Mouse (Mus musculus): ENCODE results near the gene Btbd8. TPM values are rescaled to one million over a fixed set of nuclear protein-coding genes. Genes with fewer than 3 reads are reported as not detected.

The Btbd8 gene
- polyA plus RNA-seq, 1 experiment from 2014 or later, result 3.7 TPM

- no peaks in the 10 kb centered on the region for H3K9me3 ChIP-seq
- no peak for ATAC-seq (ENCODE audit: extremely low read depth, insufficient number of reproducible peaks, low FRiP score, low TSS enrichment)
- no peaks in the 10 kb centered on the region for H3K36me3 ChIP-seq
- no peak overlapping the region for H3K9ac ChIP-seq
- no peaks in the 10 kb centered on the region for H3K4me1 ChIP-seq
- H3K4me3 ChIP-seq, result no peak overlapping the region
- WGBS, result 71% methylated on average over 2 of the region's 2 CpGs
- no peak overlapping the region for H3K27ac ChIP-seq (replicated peaks)
- no peaks in the 10 kb centered on the region for H3K27me3 ChIP-seq (replicated peaks)
- no peak overlapping the region for H3K4me2 ChIP-seq
Measured at GRCm38 (mm10) chr5:107415098-107415497, 22.7 kb upstream of the Btbd8 start.

DNA sequence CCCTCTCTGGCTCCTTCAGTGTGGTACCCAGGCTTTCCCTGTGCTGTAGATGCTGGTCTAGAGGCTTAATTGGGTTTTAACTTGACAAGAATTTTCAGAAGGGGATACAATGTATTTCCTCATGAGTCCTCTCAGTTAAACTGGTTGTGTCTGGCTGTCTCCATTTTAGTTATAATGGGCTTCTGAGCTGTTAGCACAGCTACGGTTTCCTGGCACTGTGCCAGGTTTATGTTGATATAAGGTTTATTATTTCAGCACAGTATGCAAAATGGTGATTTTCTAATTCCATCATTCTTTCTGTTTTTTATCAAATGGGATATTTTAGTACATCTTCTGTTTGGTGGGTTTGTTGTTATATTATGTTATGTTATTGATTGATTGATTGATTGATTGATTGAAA is 16.1 kb upstream of the Btbd8 start:
- no peaks in the 10 kb centered on the region for H3K27me3 ChIP-seq (replicated peaks)
- H3K36me3 ChIP-seq, result no peaks in the 10 kb centered on the region
- H3K4me2 ChIP-seq, result no peak overlapping the region
- H3K4me1 ChIP-seq, result no peaks in the 10 kb centered on the region
- no peak for ATAC-seq (ENCODE audit: extremely low read depth, insufficient number of reproducible peaks, low FRiP score, low TSS enrichment)
- no peak overlapping the region for H3K9ac ChIP-seq
- no peak overlapping the region for H3K27ac ChIP-seq (replicated peaks)
- 23% methylated on average over 1 of the region's 1 CpGs for WGBS
- no peaks in the 10 kb centered on the region for H3K9me3 ChIP-seq
- H3K4me3 ChIP-seq, result no peak overlapping the region

DNA sequence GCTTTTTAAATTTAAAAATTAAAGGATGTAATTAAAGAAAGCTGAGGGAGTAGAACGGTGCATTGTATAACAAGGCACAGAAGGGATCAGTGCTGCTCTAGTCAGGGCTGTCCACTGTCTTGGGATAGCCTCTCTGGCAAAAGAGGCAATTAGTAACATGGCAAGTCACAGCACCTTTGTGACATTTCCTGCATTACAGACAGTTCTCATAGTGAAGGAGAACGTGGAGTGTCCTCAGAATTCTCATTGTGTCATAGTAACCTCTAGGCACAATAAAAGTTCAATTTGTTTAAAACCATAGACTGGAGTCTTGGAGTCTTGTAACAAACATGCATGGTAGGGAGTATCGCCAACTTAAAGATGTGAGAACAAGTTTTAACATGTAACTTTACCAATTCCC is 6.5 kb upstream of the Btbd8 start, which contains the start of gene Lpcat2b:
Gene Lpcat2b (plus strand): TSS at position 301 of the 400 bp plus-strand sequence.
- H3K27me3 ChIP-seq (replicated peaks), result peaks cover 29% of the 10 kb centered on the region
- no peaks in the 10 kb centered on the region for H3K9me3 ChIP-seq
- ATAC-seq (ENCODE audit: extremely low read depth, insufficient number of reproducible peaks, low FRiP score, low TSS enrichment), result no peak
- no peak within 1 kb of the TSS for H3K4me2 ChIP-seq
- no peak within 1 kb of the TSS for H3K4me3 ChIP-seq
- no peaks in the 10 kb centered on the region for H3K36me3 ChIP-seq
- no peak within 1 kb of the TSS for H3K9ac ChIP-seq
- no peaks in the 10 kb centered on the region for H3K4me1 ChIP-seq
- WGBS, result 61% methylated on average over 3 of the region's 3 CpGs
- H3K27ac ChIP-seq (replicated peaks), result no peak within 1 kb of the TSS

GRCm38 (mm10) chr5:107434001-107434400 is 3.8 kb upstream of the Btbd8 start:
- peaks cover 26% of the 10 kb centered on the region for H3K27me3 ChIP-seq (replicated peaks)
- ATAC-seq (ENCODE audit: extremely low read depth, insufficient number of reproducible peaks, low FRiP score, low TSS enrichment), result no peak
- no peaks in the 10 kb centered on the region for H3K9me3 ChIP-seq
- no peak overlapping the region for H3K9ac ChIP-seq
- WGBS, result 70% methylated on average over 5 of the region's 5 CpGs
- no peak overlapping the region for H3K4me2 ChIP-seq
- no peak overlapping the region for H3K27ac ChIP-seq (replicated peaks)
- H3K4me3 ChIP-seq, result no peak overlapping the region
- no peaks in the 10 kb centered on the region for H3K36me3 ChIP-seq
- H3K4me1 ChIP-seq, result peaks cover 11% of the 10 kb centered on the region

- no peak for ATAC-seq (ENCODE audit: extremely low read depth, insufficient number of reproducible peaks, low FRiP score, low TSS enrichment)
- H3K27ac ChIP-seq (replicated peaks), result no peak overlapping the region
Measured at GRCm38 (mm10) chr5:107436185-107436584, 1.6 kb upstream of the Btbd8 start.

GRCm38 (mm10) chr5:107436587-107437209 is 1.1 kb upstream of the Btbd8 start:
- Histone ChIP-seq H3K9ac (no peak overlapping the region), H3K27ac (replicated peaks) (peak overlapping the region; percentile 87; the same call in 1 of the 2 replicates), H3K4me3 (0 out of 2 replicates have a peak overlapping the region, but pooled peaks have one; percentile 93), H3K9me3 (no peaks in the 10 kb centered on the region), H3K36me3 (no peaks in the 10 kb centered on the region), H3K27me3 (replicated peaks) (0 out of 2 replicates have a peak, but pooled peaks cover 13% of the 10 kb centered on the region), H3K4me1 (peaks cover 12% of the 10 kb centered on the region), H3K4me2 (peak overlapping the region; percentile 80; the same call in 1 of the 2 replicates)
- ATAC-seq (ENCODE audit: extremely low read depth, insufficient number of reproducible peaks, low FRiP score, low TSS enrichment), result no peak
- 65% methylated on average over 6 of the region's 6 CpGs for WGBS

More at GRCm38 (mm10) chr5:107436185-107436584, 1.6 kb upstream of the Btbd8 start:
- peaks cover 12% of the 10 kb centered on the region for H3K4me1 ChIP-seq
- peaks cover 19% of the 10 kb centered on the region; the same call in 1 of the 2 replicates for H3K27me3 ChIP-seq (replicated peaks)
- WGBS, result 76% methylated on average over 6 of the region's 6 CpGs
- no peak overlapping the region for H3K4me3 ChIP-seq
- no peak overlapping the region for H3K4me2 ChIP-seq
- H3K9ac ChIP-seq, result no peak overlapping the region
- no peaks in the 10 kb centered on the region for H3K9me3 ChIP-seq
- H3K36me3 ChIP-seq, result no peaks in the 10 kb centered on the region

DNA sequence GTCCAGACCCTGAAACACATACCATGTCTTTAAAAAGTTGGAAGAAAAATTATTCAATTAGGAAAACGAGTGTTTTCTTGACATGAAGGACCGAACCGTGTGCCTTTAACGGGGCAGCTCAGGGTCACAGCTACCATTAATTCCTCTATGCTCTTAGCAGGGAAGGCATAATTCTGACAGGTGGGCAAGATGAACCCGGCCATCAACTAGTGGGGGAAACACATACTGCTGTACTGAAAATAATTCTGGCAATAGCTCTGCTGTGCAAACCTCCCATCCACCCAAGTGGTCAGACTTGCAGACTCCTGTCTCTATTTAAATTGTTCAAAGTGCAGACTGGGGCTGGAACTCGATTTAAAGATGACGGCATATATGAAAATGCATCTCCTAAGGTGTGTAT is 556 bp downstream of the Btbd8 start:
- ATAC-seq (ENCODE audit: extremely low read depth, insufficient number of reproducible peaks, low FRiP score, low TSS enrichment), result no peak
- peak overlapping the region; percentile 98 for H3K9ac ChIP-seq
- peak overlapping the region; percentile 80 for H3K4me2 ChIP-seq
- peak overlapping the region; percentile 93 for H3K4me3 ChIP-seq
- WGBS, result 23% methylated on average over 7 of the region's 7 CpGs
- 0 out of 2 replicates have a peak, but pooled peaks cover 9% of the 10 kb centered on the region for H3K27me3 ChIP-seq (replicated peaks)
- no peaks in the 10 kb centered on the region for H3K36me3 ChIP-seq
- H3K9me3 ChIP-seq, result no peaks in the 10 kb centered on the region
- peak overlapping the region; percentile 87 for H3K27ac ChIP-seq (replicated peaks)
- H3K4me1 ChIP-seq, result peaks cover 12% of the 10 kb centered on the region

DNA sequence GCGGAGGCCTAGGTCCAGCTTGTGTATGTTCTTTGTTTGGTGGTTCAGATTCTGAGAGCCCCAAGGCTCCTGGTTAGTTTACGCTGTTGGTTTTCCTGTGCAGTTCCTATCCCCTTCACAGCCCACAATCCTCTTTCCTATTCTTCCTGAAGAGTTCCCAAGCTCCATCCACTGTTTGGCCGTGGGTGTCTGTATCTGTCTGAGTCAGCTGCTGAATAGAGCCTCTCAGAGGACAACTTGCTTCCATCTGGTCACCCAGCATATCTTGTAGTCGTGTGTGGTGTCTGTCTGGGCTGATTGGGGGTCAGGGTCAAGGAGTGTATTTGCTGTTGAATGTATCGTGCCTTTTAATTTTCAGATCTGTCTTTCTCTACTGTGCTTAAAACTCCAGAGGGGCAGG is 4.1 kb downstream of the Btbd8 start:
- H3K4me2 ChIP-seq, result no peak overlapping the region
- no peak overlapping the region for H3K9ac ChIP-seq
- H3K4me3 ChIP-seq, result no peak overlapping the region
- H3K27ac ChIP-seq (replicated peaks), result no peak overlapping the region
- no peak for ATAC-seq (ENCODE audit: extremely low read depth, insufficient number of reproducible peaks, low FRiP score, low TSS enrichment)
- 71% methylated on average over 5 of the region's 5 CpGs for WGBS
- peaks cover 12% of the 10 kb centered on the region for H3K4me1 ChIP-seq
- H3K27me3 ChIP-seq (replicated peaks), result no peaks in the 10 kb centered on the region
- 0 out of 2 replicates have a peak, but pooled peaks cover 3% of the 10 kb centered on the region for H3K36me3 ChIP-seq
- H3K9me3 ChIP-seq, result no peaks in the 10 kb centered on the region

- no peaks in the 10 kb centered on the region for H3K9me3 ChIP-seq
- WGBS, result 85% methylated on average over 4 of the region's 4 CpGs
- H3K27me3 ChIP-seq (replicated peaks), result no peaks in the 10 kb centered on the region
- no peaks in the 10 kb centered on the region for H3K4me1 ChIP-seq
- no peak overlapping the region for H3K4me2 ChIP-seq
- no peak overlapping the region for H3K27ac ChIP-seq (replicated peaks)
- 0 out of 2 replicates have a peak, but pooled peaks cover 3% of the 10 kb centered on the region for H3K36me3 ChIP-seq
- H3K4me3 ChIP-seq, result no peak overlapping the region
- no peak overlapping the region for H3K9ac ChIP-seq
- no peak for ATAC-seq (ENCODE audit: extremely low read depth, insufficient number of reproducible peaks, low FRiP score, low TSS enrichment)
Measured at GRCm38 (mm10) chr5:107444251-107444650, 6.5 kb downstream of the Btbd8 start.

DNA sequence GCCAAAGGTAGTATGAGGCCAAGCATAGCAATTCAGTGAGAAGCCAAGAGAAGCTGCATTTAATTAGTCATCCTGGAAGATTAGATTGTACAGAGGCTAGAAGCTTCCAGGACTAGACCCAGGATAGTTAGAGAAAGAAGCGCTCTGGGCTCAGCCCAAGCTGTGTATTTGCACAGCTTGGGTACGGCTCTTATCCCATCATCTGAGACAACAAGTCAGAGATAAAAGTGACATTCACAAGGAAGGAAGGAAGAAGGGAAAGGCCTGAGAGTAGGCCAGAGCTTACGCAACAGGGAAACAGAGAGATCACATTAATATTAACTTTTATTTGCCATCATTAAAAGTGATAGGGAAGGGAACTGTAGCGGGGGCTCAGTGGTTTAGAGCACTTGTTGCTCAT is 10.2 kb downstream of the Btbd8 start:
- WGBS, result 73% methylated on average over 4 of the region's 4 CpGs
- ATAC-seq (ENCODE audit: extremely low read depth, insufficient number of reproducible peaks, low FRiP score, low TSS enrichment), result no peak

GRCm38 (mm10) chr5:107448784-107449183 is 11.0 kb downstream of the Btbd8 start:
- H3K36me3 ChIP-seq, result peaks cover 10% of the 10 kb centered on the region
- no peak overlapping the region for H3K4me3 ChIP-seq
- no peaks in the 10 kb centered on the region for H3K4me1 ChIP-seq
- no peak overlapping the region for H3K27ac ChIP-seq (replicated peaks)
- WGBS, result 73% methylated on average over 4 of the region's 4 CpGs
- no peak overlapping the region for H3K4me2 ChIP-seq
- no peak overlapping the region for H3K9ac ChIP-seq
- no peaks in the 10 kb centered on the region for H3K27me3 ChIP-seq (replicated peaks)
- no peaks in the 10 kb centered on the region for H3K9me3 ChIP-seq
- ATAC-seq (ENCODE audit: extremely low read depth, insufficient number of reproducible peaks, low FRiP score, low TSS enrichment), result no peak

More for the DNA sequence above, 10.2 kb downstream of the Btbd8 start:
- no peak overlapping the region for H3K9ac ChIP-seq
- H3K36me3 ChIP-seq, result peaks cover 8% of the 10 kb centered on the region
- H3K9me3 ChIP-seq, result no peaks in the 10 kb centered on the region
- no peaks in the 10 kb centered on the region for H3K4me1 ChIP-seq
- H3K4me2 ChIP-seq, result no peak overlapping the region
- no peak overlapping the region for H3K4me3 ChIP-seq
- H3K27ac ChIP-seq (replicated peaks), result no peak overlapping the region
- H3K27me3 ChIP-seq (replicated peaks), result no peaks in the 10 kb centered on the region

DNA sequence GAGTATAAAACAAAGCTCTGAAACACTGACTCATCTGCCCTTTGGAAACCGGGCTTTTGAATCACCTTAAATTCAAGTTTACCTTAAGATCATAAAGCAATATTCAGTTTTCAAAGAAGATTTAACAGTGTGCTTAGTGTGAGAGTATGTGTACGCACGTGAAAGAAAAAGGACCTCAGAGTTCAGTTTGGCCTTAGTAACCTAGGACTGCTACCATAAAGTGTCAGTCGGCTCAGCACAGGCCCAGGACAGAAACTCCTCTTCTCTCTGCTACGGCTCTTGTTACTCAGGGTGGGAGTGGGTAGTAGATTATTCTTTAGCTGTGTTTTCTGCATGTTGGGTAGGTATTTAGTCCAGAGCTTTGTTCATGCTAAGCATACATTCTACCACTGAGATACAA is 11.8 kb downstream of the Btbd8 start:
- no peaks in the 10 kb centered on the region for H3K4me1 ChIP-seq
- no peak for ATAC-seq (ENCODE audit: extremely low read depth, insufficient number of reproducible peaks, low FRiP score, low TSS enrichment)
- peaks cover 12% of the 10 kb centered on the region for H3K36me3 ChIP-seq
- no peak overlapping the region for H3K27ac ChIP-seq (replicated peaks)
- no peak overlapping the region for H3K4me3 ChIP-seq
- no peak overlapping the region for H3K9ac ChIP-seq
- H3K27me3 ChIP-seq (replicated peaks), result no peaks in the 10 kb centered on the region
- no peaks in the 10 kb centered on the region for H3K9me3 ChIP-seq
- no peak overlapping the region for H3K4me2 ChIP-seq
- 79% methylated on average over 5 of the region's 5 CpGs for WGBS

All from heart, embryonic 13.5 days (tissue).